Mouse (Mus musculus): ENCODE measurements around the gene Eif3c. TPM values are rescaled to one million over a fixed set of nuclear protein-coding genes. Genes with fewer than 3 reads are reported as not detected.

The Eif3c gene
- 100 to 1,000 TPM; 219 to 232 (median 230) TPM for polyA plus RNA-seq (2017; shearing (Covaris generic))

- peak; percentile 97 for ATAC-seq
Observed at GRCm38 (mm10) chr7:126566094-126566765, at the start of gene Eif3c. Gene Eif3c (minus strand): TSS chr7:126566411.

GRCm38 (mm10) chr7:126612736-126613135 lies 46.5 kb upstream of the Eif3c start:
- ATAC-seq = no peak

- no peak for ATAC-seq
Observed at GRCm38 (mm10) chr7:126607796-126608195, 41.6 kb upstream of the Eif3c start.

- no peak for ATAC-seq
Observed at GRCm38 (mm10) chr7:126607064-126607463, 40.9 kb upstream of the Eif3c start.

GRCm38 (mm10) chr7:126606611-126607010 lies 40.4 kb upstream of the Eif3c start:
- ATAC-seq = peak; percentile 32

GRCm38 (mm10) chr7:126602650-126603049 lies 36.4 kb upstream of the Eif3c start:
- ATAC-seq = no peak

GRCm38 (mm10) chr7:126601896-126602295 lies 35.7 kb upstream of the Eif3c start:
- no peak for ATAC-seq

GRCm38 (mm10) chr7:126598919-126599318 lies 32.7 kb upstream of the Eif3c start:
- ATAC-seq = no peak

- no peak for ATAC-seq
Observed at GRCm38 (mm10) chr7:126596414-126596813, 30.2 kb upstream of the Eif3c start.

GRCm38 (mm10) chr7:126595890-126596289 lies 29.7 kb upstream of the Eif3c start:
- no peak for ATAC-seq

GRCm38 (mm10) chr7:126594862-126595561 lies 28.8 kb upstream of the Eif3c start, which contains the start of gene Il27:
Gene Il27 (minus strand): TSS chr7:126594941.
- no peak for ATAC-seq

- ATAC-seq = no peak
Observed at GRCm38 (mm10) chr7:126587779-126588178, 21.6 kb upstream of the Eif3c start.

GRCm38 (mm10) chr7:126586839-126587238 lies 20.6 kb upstream of the Eif3c start:
- ATAC-seq = no peak

GRCm38 (mm10) chr7:126585717-126586116 lies 19.5 kb upstream of the Eif3c start, which contains the start of gene Cln3:
Gene Cln3 (minus strand): TSS chr7:126585817.
- no peak for ATAC-seq

GRCm38 (mm10) chr7:126584506-126584977 lies 18.3 kb upstream of the Eif3c start, which contains the start of gene Apobr:
Gene Apobr (plus strand): TSS chr7:126584942.
- peak; percentile 56 for ATAC-seq

GRCm38 (mm10) chr7:126583761-126584160 lies 17.6 kb upstream of the Eif3c start:
- no peak for ATAC-seq

GRCm38 (mm10) chr7:126583251-126583709 lies 17.1 kb upstream of the Eif3c start:
- peak; percentile 82 for ATAC-seq

- ATAC-seq = no peak
Observed at GRCm38 (mm10) chr7:126582759-126583158, 16.5 kb upstream of the Eif3c start.

- ATAC-seq = no peak
Observed at GRCm38 (mm10) chr7:126581661-126582060, 15.4 kb upstream of the Eif3c start.

GRCm38 (mm10) chr7:126579172-126579571 lies 13.0 kb upstream of the Eif3c start:
- no peak for ATAC-seq

GRCm38 (mm10) chr7:126576946-126577345 lies 10.7 kb upstream of the Eif3c start:
- no peak for ATAC-seq

- no peak for ATAC-seq
Observed at GRCm38 (mm10) chr7:126565693-126566092, 518 bp downstream of the Eif3c start.

GRCm38 (mm10) chr7:126556635-126557034 lies 9.6 kb downstream of the Eif3c start:
- ATAC-seq = no peak

- no peak for ATAC-seq
Observed at GRCm38 (mm10) chr7:126554796-126555195, 11.4 kb downstream of the Eif3c start.
